In the genomic region with DNA sequence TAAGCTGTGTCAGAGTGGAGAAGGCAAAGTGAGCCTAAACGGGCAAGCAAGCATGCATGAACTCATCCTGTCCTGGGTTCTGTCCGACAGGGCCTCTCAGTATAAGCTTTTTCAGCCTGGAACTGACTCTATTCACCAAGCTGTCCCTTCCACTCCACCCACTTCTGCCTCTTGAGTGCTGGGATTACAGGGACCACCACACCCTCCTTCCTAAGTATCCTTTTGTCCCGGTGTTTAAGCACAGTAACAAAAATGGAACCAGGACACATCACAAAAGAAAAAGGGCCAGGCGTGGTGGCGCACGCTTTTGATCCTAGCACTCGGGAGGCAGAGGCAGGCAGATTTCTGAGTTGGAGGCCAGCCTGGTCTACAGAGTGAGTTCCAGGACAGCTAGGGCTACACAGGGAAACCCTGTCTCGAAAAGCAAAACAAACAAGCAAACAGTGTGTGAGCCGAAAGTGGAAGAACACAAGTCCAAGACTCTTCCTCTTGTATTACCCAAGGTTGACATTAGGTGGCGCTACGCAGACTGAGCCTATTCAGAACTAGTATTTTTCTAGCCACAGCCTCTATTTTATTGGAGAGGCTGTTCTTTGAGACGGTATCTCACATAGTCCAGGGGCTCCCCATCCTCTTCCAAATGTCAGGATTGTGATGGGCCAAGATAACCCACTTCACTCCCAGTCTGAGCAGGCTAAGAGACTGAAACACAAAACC, we compare ENCODE assay signal across 8 mouse cellular contexts. TPM values are rescaled to one million over a fixed set of nuclear protein-coding genes. Genes with fewer than 3 reads are reported as not detected.
DNase-seq lines count a peak whose midpoint lies in the region; ATAC-seq and TF ChIP-seq lines count a peak whose summit lies in the region.

No protein-coding gene starts in this region.

- H3K4me1 ChIP-seq in lung, postnatal 0 days (ENCODE audit: insufficient read depth, low read depth, low read length) = no peaks in the 10 kb centered on the region

- H3K36me3 ChIP-seq in lung, postnatal 0 days (ENCODE audit: insufficient read depth, low read length) = 0 out of 2 replicates have a peak, but pooled peaks cover 24% of the 10 kb centered on the region

- H3K4me2 ChIP-seq in lung, postnatal 0 days (replicated peaks; ENCODE audit: low read depth, low read length) = no peak overlapping the region

- H3K4me3 ChIP-seq in lung, postnatal 0 days (ENCODE audit: low read depth, low read length) = no peak overlapping the region

- no peaks in the 10 kb centered on the region for H3K27me3 ChIP-seq in lung, postnatal 0 days (replicated peaks; ENCODE audit: insufficient read depth, low read length)

- H3K9me3 ChIP-seq in lung, postnatal 0 days (ENCODE audit: low read length) = no peaks in the 10 kb centered on the region

- WGBS in lung, postnatal 0 days = 69% methylated on average over 12 of the region's 12 CpGs

- H3K27ac ChIP-seq in lung, postnatal 0 days (ENCODE audit: low read length) = no peak overlapping the region

- ATAC-seq in granulocyte monocyte progenitor cell, adult 5-6 weeks (replicated peaks; ENCODE audit: poor library complexity, severe bottlenecking) = peak; percentile 86
- ATAC-seq in lung, postnatal 0 days = no peak

- no peak for TF ChIP-seq EP300 in lung, postnatal 0 days (IDR thresholded peaks at IDR 0.05)

- peak; percentile 87 for TF ChIP-seq CTCF in lung, postnatal 0 days (IDR thresholded peaks at IDR 0.05)

- DNase-seq in gastrocnemius, adult 18-20 months (ENCODE audit: low spot score) = peak; percentile 65
- no peak for DNase-seq in gastrocnemius, adult 8-10 months (ENCODE audit: low spot score in 2 of 2)
- DNase-seq in ovary, postnatal 14 days (ENCODE audit: low spot score) = peak; percentile 68
- DNase-seq in ovary, postnatal 10 days (ENCODE audit: low spot score) = no peak
- peak; percentile 61 for DNase-seq in c-Kit-negative CD71-positive TER-119-positive erythroid progenitor cells, embryonic 14.5 days (ENCODE audit: low read depth, low spot score)
- peak; percentile 85 for DNase-seq in lung, postnatal 0 days (ENCODE audit: low spot score)
- peak; percentile 36 for DNase-seq in telencephalon, adult 2 months (ENCODE audit: low read depth, low spot score)

- no peak overlapping the region for H3K9ac ChIP-seq in lung, postnatal 0 days (replicated peaks; ENCODE audit: low read depth)

RNA-seq across cellular contexts. Expression of a gene that starts 39.7 kb away (rescaled TPM):
- 10 to 100 TPM; 61.7 to 69.1 TPM for total RNA-seq in gastrocnemius, adult 18-20 months (2021)
- total RNA-seq in gastrocnemius, adult 8-10 months (2022) = 10 to 100 TPM; 53.5 to 63.6 (median 60.7) TPM
- total RNA-seq in granulocyte monocyte progenitor cell, adult 5-6 weeks (2014; fragmentation: Nextera tagmentation) = 14.3 and 20.5 TPM in 2 replicates
- 1.8 and 2.1 TPM in 2 replicates for total RNA-seq in granulocyte monocyte progenitor cell, adult 5-6 weeks (2017)
- polyA plus RNA-seq in lung, postnatal 0 days (2015; fragmentation: Nextera tagmentation; extraction: Ambion mirVana) = 26.4 and 28.3 TPM in 2 replicates

RNA-seq across cellular contexts. Expression of a gene that starts 49.0 kb away (rescaled TPM):
- total RNA-seq in gastrocnemius, adult 18-20 months (2021) = 10 to 100 TPM; 12.4 to 13.9 TPM
- 10 to 100 TPM; 11.3 to 13.9 (median 12.6) TPM for total RNA-seq in gastrocnemius, adult 8-10 months (2022)
- total RNA-seq in granulocyte monocyte progenitor cell, adult 5-6 weeks (2014; fragmentation: Nextera tagmentation) = 54.8 and 64.2 TPM in 2 replicates
- 15.0 and 17.2 TPM in 2 replicates for total RNA-seq in granulocyte monocyte progenitor cell, adult 5-6 weeks (2017)
- polyA plus RNA-seq in lung, postnatal 0 days (2015; fragmentation: Nextera tagmentation; extraction: Ambion mirVana) = 11.2 and 11.4 TPM in 2 replicates

RNA-seq across cellular contexts. Expression of a gene that starts 53.9 kb away (rescaled TPM):
- total RNA-seq in gastrocnemius, adult 18-20 months (2021) = under 1 TPM; 0.43 TPM
- under 1 TPM; 0.36 to 0.97 (median 0.58) TPM for total RNA-seq in gastrocnemius, adult 8-10 months (2022)
- total RNA-seq in granulocyte monocyte progenitor cell, adult 5-6 weeks (2014; fragmentation: Nextera tagmentation) = not detected in 2 replicates
- total RNA-seq in granulocyte monocyte progenitor cell, adult 5-6 weeks (2017) = not detected in 2 replicates
- polyA plus RNA-seq in lung, postnatal 0 days (2015; fragmentation: Nextera tagmentation; extraction: Ambion mirVana) = 0.82 and 0.92 TPM in 2 replicates

RNA-seq across cellular contexts. Expression of a gene that starts 57.3 kb away (rescaled TPM):
- total RNA-seq in gastrocnemius, adult 18-20 months (2021) = 1,000 to 10,000 TPM; 3,383 to 3,450 TPM
- 1,000 to 10,000 TPM; 3,262 to 3,916 (median 3,403) TPM for total RNA-seq in gastrocnemius, adult 8-10 months (2022)
- total RNA-seq in granulocyte monocyte progenitor cell, adult 5-6 weeks (2014; fragmentation: Nextera tagmentation) = 1,867 and 2,007 TPM in 2 replicates
- total RNA-seq in granulocyte monocyte progenitor cell, adult 5-6 weeks (2017) = 1,997 and 2,300 TPM in 2 replicates
- polyA plus RNA-seq in lung, postnatal 0 days (2015; fragmentation: Nextera tagmentation; extraction: Ambion mirVana) = 1,155 and 1,171 TPM in 2 replicates

Comparison
In these comparisons a context has a peak if more than half of its experiments do, and no peak if none do; other contexts are left out.
1. DNase-seq: peak in gastrocnemius, adult 18-20 months (single experiment), ovary, postnatal 14 days (single experiment), c-Kit-negative CD71-positive TER-119-positive erythroid progenitor cells, embryonic 14.5 days (single experiment), lung, postnatal 0 days (single experiment) and telencephalon, adult 2 months (single experiment); none in gastrocnemius, adult 8-10 months (0 of 2) and ovary, postnatal 10 days (single experiment).